Mouse (Mus musculus): ENCODE measurements around the gene Smg6.

Smg6 gene

GRCm38 (mm10) chr11:75147106-75147845, 221.7 kb downstream of the Smg6 start:
- no peak for DNase-seq (ENCODE audit: low spot score in 2 of 2)

- DNase-seq (ENCODE audit: low spot score in 2 of 2): no peak
Measured at GRCm38 (mm10) chr11:75147846-75148168, 222.2 kb downstream of the Smg6 start.

- DNase-seq (ENCODE audit: low spot score in 2 of 2): no peak
Measured at GRCm38 (mm10) chr11:75148332-75149035, 222.9 kb downstream of the Smg6 start.

- no peak for DNase-seq (ENCODE audit: low spot score in 2 of 2)
Measured at GRCm38 (mm10) chr11:75150346-75150745, 224.7 kb downstream of the Smg6 start.

- no peak for DNase-seq (ENCODE audit: low spot score in 2 of 2)
Measured at GRCm38 (mm10) chr11:75152603-75153557, 227.3 kb downstream of the Smg6 start.

- DNase-seq (ENCODE audit: low spot score in 2 of 2): no peak
Measured at GRCm38 (mm10) chr11:75154053-75154585, 228.5 kb downstream of the Smg6 start.

GRCm38 (mm10) chr11:75155985-75156384, 230.4 kb downstream of the Smg6 start:
- no peak for DNase-seq (ENCODE audit: low spot score in 2 of 2)

- no peak for DNase-seq (ENCODE audit: low spot score in 2 of 2)
Measured at GRCm38 (mm10) chr11:75156416-75156815, 230.8 kb downstream of the Smg6 start.

GRCm38 (mm10) chr11:75157037-75157436, 231.4 kb downstream of the Smg6 start:
- DNase-seq (ENCODE audit: low spot score in 2 of 2): no peak

- DNase-seq (ENCODE audit: low spot score in 2 of 2): no peak
Measured at GRCm38 (mm10) chr11:75157901-75158300, 232.3 kb downstream of the Smg6 start.

- no peak for DNase-seq (ENCODE audit: low spot score in 2 of 2)
Measured at GRCm38 (mm10) chr11:75158432-75158831, 232.8 kb downstream of the Smg6 start.

GRCm38 (mm10) chr11:75159564-75159963, 233.9 kb downstream of the Smg6 start:
- no peak for DNase-seq (ENCODE audit: low spot score in 2 of 2)

GRCm38 (mm10) chr11:75160954-75161353, 235.3 kb downstream of the Smg6 start:
- DNase-seq (ENCODE audit: low spot score in 2 of 2): no peak

- DNase-seq (ENCODE audit: low spot score in 2 of 2): no peak
Measured at GRCm38 (mm10) chr11:75161417-75162008, 235.9 kb downstream of the Smg6 start.

- no peak for DNase-seq (ENCODE audit: low spot score in 2 of 2)
Measured at GRCm38 (mm10) chr11:75162591-75163080, 237.0 kb downstream of the Smg6 start.

- DNase-seq (ENCODE audit: low spot score in 2 of 2): no peak
Measured at GRCm38 (mm10) chr11:75163379-75163778, 237.8 kb downstream of the Smg6 start.

- no peak for DNase-seq (ENCODE audit: low spot score in 2 of 2)
Measured at GRCm38 (mm10) chr11:75164051-75164450, 238.4 kb downstream of the Smg6 start.

- no peak for DNase-seq (ENCODE audit: low spot score in 2 of 2)
Measured at GRCm38 (mm10) chr11:75164750-75165149, 239.1 kb downstream of the Smg6 start.

- peak; percentile 86 to 89 for DNase-seq (ENCODE audit: low spot score in 2 of 2)
Measured at GRCm38 (mm10) chr11:75165441-75166192, 240.0 kb downstream of the Smg6 start.

- no peak for DNase-seq (ENCODE audit: low spot score in 2 of 2)
Measured at GRCm38 (mm10) chr11:75166193-75166842, 240.7 kb downstream of the Smg6 start.
